Mouse (Mus musculus): Measurements from ENCODE around the gene Gm5724.

DNA sequence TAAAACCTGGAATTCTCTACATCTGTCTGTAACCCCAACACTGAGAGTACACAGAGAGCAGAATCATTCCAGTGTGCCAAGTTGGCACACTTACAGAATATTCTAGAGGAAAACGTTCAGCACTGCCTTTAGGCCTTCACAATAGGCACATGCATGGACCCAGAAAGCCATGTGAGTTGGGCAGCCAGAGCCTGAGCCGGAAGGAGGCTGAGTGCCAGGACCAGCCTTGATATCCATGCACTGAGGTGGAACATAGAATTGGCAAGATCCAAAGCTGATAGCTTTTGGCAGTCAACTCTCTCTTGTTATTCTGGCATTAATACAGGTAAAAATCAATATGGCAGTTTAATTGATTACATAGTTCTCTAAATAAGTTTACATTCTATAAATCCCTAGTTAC is 866 bp upstream of the Gm5724 start:
- TF ChIP-seq POLR2A (IDR thresholded peaks at IDR 0.05; ENCODE audit: low read depth, low read length) = no peak
- no peak for TF ChIP-seq CTCF (IDR thresholded peaks at IDR 0.05; ENCODE audit: extremely low read depth, insufficient read length, insufficient replicate concordance, low read depth, low read length)
